Mouse (Mus musculus): ENCODE measurements at regions not wholly inside any gene's neighbourhood (a gene's known extent, or its start where the extent isn't known, plus 50 kb on each side); places are given as distances from the start of the nearest gene placed in this dataset.

- DNase-seq (ENCODE audit: low spot score in 2 of 2), result no peak
Observed at GRCm38 (mm10) chr15:42304097-42304496, 2169.9 kb downstream of the 9330182O14Rik start.

GRCm38 (mm10) chr15:42309586-42309985, 2175.4 kb downstream of the 9330182O14Rik start:
- no peak for DNase-seq (ENCODE audit: low spot score in 2 of 2)

- DNase-seq (ENCODE audit: low spot score in 2 of 2), result no peak
Observed at GRCm38 (mm10) chr15:42311166-42311565, 2177.0 kb downstream of the 9330182O14Rik start.

GRCm38 (mm10) chr15:42320349-42320748, 2186.2 kb downstream of the 9330182O14Rik start:
- no peak for DNase-seq (ENCODE audit: low spot score in 2 of 2)

GRCm38 (mm10) chr15:42322940-42323339, 2188.8 kb downstream of the 9330182O14Rik start:
- DNase-seq (ENCODE audit: low spot score in 2 of 2), result no peak

GRCm38 (mm10) chr15:42325221-42325620, 2191.1 kb downstream of the 9330182O14Rik start:
- no peak for DNase-seq (ENCODE audit: low spot score in 2 of 2)

- no peak for DNase-seq (ENCODE audit: low spot score in 2 of 2)
Observed at GRCm38 (mm10) chr15:42328535-42328934, 2194.4 kb downstream of the 9330182O14Rik start.

GRCm38 (mm10) chr15:42329742-42330141, 2195.6 kb downstream of the 9330182O14Rik start:
- DNase-seq (ENCODE audit: low spot score in 2 of 2), result no peak

- DNase-seq (ENCODE audit: low spot score in 2 of 2), result no peak
Observed at GRCm38 (mm10) chr15:42333642-42334041, 2199.5 kb downstream of the 9330182O14Rik start.

GRCm38 (mm10) chr15:42346131-42346530, 2212.0 kb downstream of the 9330182O14Rik start:
- DNase-seq (ENCODE audit: low spot score in 2 of 2), result no peak

- no peak for DNase-seq (ENCODE audit: low spot score in 2 of 2)
Observed at GRCm38 (mm10) chr15:42361871-42362270, 2227.7 kb downstream of the 9330182O14Rik start.

- DNase-seq (ENCODE audit: low spot score in 2 of 2), result no peak
Observed at GRCm38 (mm10) chr15:42364979-42365378, 2230.8 kb downstream of the 9330182O14Rik start.

GRCm38 (mm10) chr15:42366796-42367195, 2232.6 kb downstream of the 9330182O14Rik start:
- DNase-seq (ENCODE audit: low spot score in 2 of 2), result no peak

GRCm38 (mm10) chr15:42369603-42370002, 2235.4 kb downstream of the 9330182O14Rik start:
- no peak for DNase-seq (ENCODE audit: low spot score in 2 of 2)

GRCm38 (mm10) chr15:42370044-42370443, 2235.9 kb downstream of the 9330182O14Rik start:
- no peak for DNase-seq (ENCODE audit: low spot score in 2 of 2)

- DNase-seq (ENCODE audit: low spot score in 2 of 2), result no peak
Observed at GRCm38 (mm10) chr15:42372704-42373286, 2238.6 kb downstream of the 9330182O14Rik start.

All from natural killer cell, adult 2 months (primary cell).